ENCODE assay signal across 9 mouse cellular contexts in genomic region chr9:61349697-61350096, GRCm38 (mm10). TPM values are rescaled to one million over a fixed set of nuclear protein-coding genes. Genes with fewer than 3 reads are reported as not detected.
DNase-seq lines count a peak whose midpoint lies in the region; ATAC-seq lines count a peak whose summit lies in the region.
"Had no signal": no experiment of that assay in that cellular context is flagged by ENCODE, and none has a peak within 500 bp of the region (broad histone marks: within the 10 kb centered on the region; RNA-seq: fewer than 3 reads in every experiment).

No protein-coding gene starts in this region.

- peaks cover 100% of the 10 kb centered on the region for H3K27me3 ChIP-seq in heart, embryonic 10.5 days (ENCODE audit: insufficient read depth, poor library complexity, severe bottlenecking)
- no peaks in the 10 kb centered on the region; the same call in none of the 2 replicates for H3K27me3 ChIP-seq in hindbrain, embryonic 16.5 days (replicated peaks; ENCODE audit: control insufficient read depth, insufficient read depth, low read length)

- 0 out of 2 replicates have a peak overlapping the region, but pooled peaks have one; percentile 10 for H3K27ac ChIP-seq in heart, embryonic 10.5 days
- H3K27ac ChIP-seq in hindbrain, embryonic 16.5 days (ENCODE audit: low read depth, low read length) = no peak overlapping the region
- H3K27ac ChIP-seq: stomach, embryonic 15.5 days had no signal

- peak; percentile 29 for DNase-seq in layer of hippocampus, adult 11-12 months (ENCODE audit: low spot score)
- DNase-seq in layer of hippocampus, postnatal 14 days (ENCODE audit: low spot score in 2 of 2) = no peak
- DNase-seq in heart, embryonic 10.5 days (ENCODE audit: low spot score) = no peak
- DNase-seq in kidney, postnatal 25 days = peak; percentile 80 to 85
- DNase-seq in ovary, adult 18-20 months (ENCODE audit: low spot score) = no peak

- H3K36me3 ChIP-seq in heart, embryonic 10.5 days = no peaks in the 10 kb centered on the region
- H3K36me3 ChIP-seq in hindbrain, embryonic 16.5 days (ENCODE audit: control insufficient read depth, insufficient read depth, low read length) = no peaks in the 10 kb centered on the region
- H3K36me3 ChIP-seq: stomach, embryonic 15.5 days had no signal

- no peaks in the 10 kb centered on the region for H3K9me3 ChIP-seq in heart, embryonic 10.5 days
- no peaks in the 10 kb centered on the region for H3K9me3 ChIP-seq in hindbrain, embryonic 16.5 days (ENCODE audit: control insufficient read depth, low read length)
- H3K9me3 ChIP-seq: stomach, embryonic 15.5 days had no signal

- 73% methylated on average over 7 of the region's 7 CpGs for WGBS in heart, embryonic 10.5 days
- 78% methylated on average over 7 of the region's 7 CpGs for WGBS in hindbrain, embryonic 16.5 days

- peak; percentile 81 for ATAC-seq in neutrophil, adult 5-6 weeks (ENCODE audit: extremely low read depth, insufficient number of reproducible peaks, low FRiP score, poor library complexity, severe bottlenecking)
- no peak for ATAC-seq in inflammation-experienced regulatory T-cells, adult 6 months
- no peak for ATAC-seq in hindbrain, embryonic 16.5 days

- no peak overlapping the region for H3K9ac ChIP-seq in hindbrain, embryonic 16.5 days (ENCODE audit: low read depth, low read length)
- H3K9ac ChIP-seq: stomach, embryonic 15.5 days had no signal

- no peak overlapping the region for H3K4me2 ChIP-seq in hindbrain, embryonic 16.5 days (ENCODE audit: low read length)
- H3K4me2 ChIP-seq: stomach, embryonic 15.5 days had no signal

- peaks cover 32% of the 10 kb centered on the region for H3K4me1 ChIP-seq in heart, embryonic 10.5 days
- peaks cover 8% of the 10 kb centered on the region for H3K4me1 ChIP-seq in hindbrain, embryonic 16.5 days (ENCODE audit: control insufficient read depth, insufficient read depth, low read depth, low read length)

- no peak overlapping the region for H3K4me3 ChIP-seq in heart, embryonic 10.5 days
- no peak overlapping the region for H3K4me3 ChIP-seq in hindbrain, embryonic 16.5 days (ENCODE audit: low read length)
- H3K4me3 ChIP-seq: stomach, embryonic 15.5 days had no signal

RNA-seq across cellular contexts. Expression of gene Tle3, which starts 22.5 kb away (rescaled TPM):
- 10 to 100 TPM; 73.5 to 77.2 TPM for total RNA-seq in layer of hippocampus, postnatal 14 days (2021)
- polyA plus RNA-seq in heart, embryonic 10.5 days (2016; fragmentation: Nextera tagmentation; extraction: Ambion mirVana) = 15.6 and 25.4 TPM in 2 replicates
- 232 and 253 TPM in 2 replicates for total RNA-seq in neutrophil, adult 5-6 weeks (2017)
- 10 to 100 TPM; 24.8 to 36.7 (median 29.8) TPM for polyA plus RNA-seq in inflammation-experienced regulatory T-cells, adult 6 months (2017; shearing (Covaris generic))
- 19.5 and 23.0 TPM in 2 replicates for polyA plus RNA-seq in hindbrain, embryonic 16.5 days (2015; fragmentation: Nextera tagmentation; extraction: Ambion mirVana)

Comparison
In these comparisons a context has a peak if more than half of its experiments do, and no peak if none do; other contexts are left out.
1. DNase-seq: peak in layer of hippocampus, adult 11-12 months (single experiment) and kidney, postnatal 25 days (2 of 2); none in layer of hippocampus, postnatal 14 days (0 of 2), heart, embryonic 10.5 days (single experiment) and ovary, adult 18-20 months (single experiment).